Mouse (Mus musculus): ENCODE results near the gene H2-Eb1.

H2-Eb1 gene

GRCm38 (mm10) chr17:34325436-34325835 is 19.8 kb downstream of the H2-Eb1 start, which contains the start of gene H2-Eb2:
H2-Eb2 (plus strand) TSS chr17:34325665.
- DNase-seq: no peak

GRCm38 (mm10) chr17:34326373-34326772 is 20.7 kb downstream of the H2-Eb1 start:
- DNase-seq: no peak

GRCm38 (mm10) chr17:34329807-34330206 is 24.1 kb downstream of the H2-Eb1 start:
- DNase-seq: no peak

GRCm38 (mm10) chr17:34331200-34331599 is 25.5 kb downstream of the H2-Eb1 start:
- no peak for DNase-seq

GRCm38 (mm10) chr17:34340619-34341402 is 35.1 kb downstream of the H2-Eb1 start:
- DNase-seq: peak; percentile 54

- DNase-seq: no peak
Observed at GRCm38 (mm10) chr17:34344882-34345281, 39.2 kb downstream of the H2-Eb1 start.

- DNase-seq: no peak
Observed at GRCm38 (mm10) chr17:34345486-34345885, 39.8 kb downstream of the H2-Eb1 start.

- DNase-seq: no peak
Observed at GRCm38 (mm10) chr17:34346041-34346440, 40.4 kb downstream of the H2-Eb1 start.

GRCm38 (mm10) chr17:34347606-34348308 is 42.1 kb downstream of the H2-Eb1 start:
- peak; percentile 65 for DNase-seq

GRCm38 (mm10) chr17:34349429-34349828 is 43.8 kb downstream of the H2-Eb1 start:
- DNase-seq: peak; percentile 72

- no peak for DNase-seq
Observed at GRCm38 (mm10) chr17:34354539-34354938, 48.9 kb downstream of the H2-Eb1 start, which contains the start of gene Btnl2. Btnl2 (plus strand) TSS chr17:34354822.

GRCm38 (mm10) chr17:34354940-34355339 is 49.3 kb downstream of the H2-Eb1 start:
- DNase-seq: no peak

- no peak for DNase-seq
Observed at GRCm38 (mm10) chr17:34362954-34363546, 57.4 kb downstream of the H2-Eb1 start.

- DNase-seq: peak; percentile 25
Observed at GRCm38 (mm10) chr17:34363676-34364310, 58.1 kb downstream of the H2-Eb1 start.

GRCm38 (mm10) chr17:34365031-34365430 is 59.4 kb downstream of the H2-Eb1 start:
- DNase-seq: no peak
